Mouse (Mus musculus): ENCODE results near the gene Bpifb9a. TPM values are rescaled to one million over a fixed set of nuclear protein-coding genes. Genes with fewer than 3 reads are reported as not detected.

Bpifb9a gene
- not detected for total RNA-seq (2023)

GRCm38 (mm10) chr2:154257554-154257953 lies at the start of gene Bpifb9a:
Gene Bpifb9a, plus strand, starts transcription at chr2:154257854.

DNA sequence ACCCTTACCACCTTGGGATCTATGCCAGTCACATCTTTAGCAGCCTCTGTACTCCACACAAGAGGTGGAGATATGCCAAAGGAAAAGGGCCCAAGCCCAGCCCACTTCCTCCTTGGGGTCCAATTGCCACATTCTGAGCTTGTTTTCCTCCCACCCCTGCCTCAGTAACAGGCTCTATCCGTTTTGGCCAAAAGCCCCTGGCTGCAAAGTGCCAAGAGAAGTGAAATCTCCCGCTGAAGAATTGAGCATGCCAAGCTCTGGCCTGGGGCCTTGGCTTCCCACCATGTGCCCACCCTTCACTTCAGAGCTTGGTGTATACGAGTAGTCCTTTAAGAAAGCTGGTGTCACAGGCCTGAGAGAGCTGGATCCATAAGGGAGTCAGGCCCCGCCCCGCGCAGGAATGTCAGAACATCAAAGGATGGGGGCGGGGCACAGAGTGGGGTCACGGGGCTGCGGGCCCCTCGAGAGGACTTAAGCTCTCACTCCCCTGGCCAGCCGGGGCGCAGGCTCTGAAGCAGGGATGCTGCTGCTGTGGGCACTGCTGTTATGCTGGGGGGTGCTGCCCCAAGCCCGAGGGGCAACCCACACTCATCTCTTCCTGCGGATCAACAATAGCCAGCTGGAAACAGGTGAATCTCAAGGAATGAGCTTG lies 34.3 kb upstream of the Bpifb9a start, which contains the start of gene Bpifb5:
Gene Bpifb5 (plus strand): TSS at position 478 of the 652 bp plus-strand sequence.

DNA sequence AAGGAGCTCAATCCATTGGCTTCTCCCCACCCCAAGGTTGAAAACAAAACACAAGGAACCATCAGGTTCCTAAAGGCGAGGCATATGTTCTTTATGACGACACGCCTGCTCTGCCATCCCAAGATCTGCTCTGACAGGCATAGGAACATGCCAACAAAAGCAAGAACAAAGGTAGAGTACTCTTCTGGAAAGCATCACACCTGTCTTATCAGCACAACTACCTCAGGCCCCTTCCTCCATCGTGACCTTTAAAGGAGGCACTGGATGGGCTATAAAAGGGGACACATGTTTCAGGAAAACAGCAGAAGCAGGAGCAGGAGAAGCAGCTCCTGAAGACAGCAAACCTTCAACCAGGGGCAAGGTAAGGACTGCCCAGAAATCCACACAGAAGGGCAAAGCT lies 49.3 kb downstream of the Bpifb9a start, which contains the start of gene Bpifb9b:
Gene Bpifb9b (plus strand): TSS at position 301 of the 400 bp plus-strand sequence.

Other genes with a start within 250 kb of the Bpifb9a start
- not detected for gene Bpifa2, start 249.6 kb upstream of the Bpifb9a start, total RNA-seq (2023)
- gene Bpifa3, start 127.5 kb upstream of the Bpifb9a start, total RNA-seq (2023), result not detected
- gene Bpifa1, start 115.0 kb upstream of the Bpifb9a start, total RNA-seq (2023), result not detected
- gene Bpifa5, start 95.2 kb upstream of the Bpifb9a start, total RNA-seq (2023), result not detected
- not detected for gene Bpifb1, start 67.0 kb upstream of the Bpifb9a start, total RNA-seq (2023)
- not detected for gene Bpifb5, start 34.1 kb upstream of the Bpifb9a start, total RNA-seq (2023)
- gene Bpifb9b, start 49.4 kb downstream of the Bpifb9a start, total RNA-seq (2023), result not detected
- gene Cdk5rap1, start 115.2 kb downstream of the Bpifb9a start, total RNA-seq (2023), result 1 to 10 TPM; 4.1 to 5.6 TPM
- gene Snta1, start 150.2 kb downstream of the Bpifb9a start, total RNA-seq (2023), result 1 to 10 TPM; 1.2 to 2.2 TPM
- gene Cbfa2t2, start 178.6 kb downstream of the Bpifb9a start, total RNA-seq (2023), result 10 to 100 TPM; 17.1 to 28.7 TPM